Mouse (Mus musculus) macrophage (primary cell): ENCODE data around the gene Eif2b1. TPM values are rescaled to one million over a fixed set of nuclear protein-coding genes. Genes with fewer than 3 reads are reported as not detected.
A peak's percentile ranks its signal among the peaks of the same experiment; 100 is the strongest.
"Not testable (repeated sequence)": the region's sequence is repeated elsewhere in the genome, so short reads cannot be mapped to it uniquely, and the experiment has no call there.

ENCODE experiments used
- H3K27ac ChIP-seq: fragments of 350-480 bp; formaldehyde crosslinking; 2 replicates; pipeline ENCODE4 v1.9.0; 2021
- H3K36me3 ChIP-seq: fragments of 350-480 bp; formaldehyde crosslinking; 2 replicates; pipeline ENCODE4 v1.9.0; 2021; ENCODE audit errors: inconsistent target
- H3K4me3 ChIP-seq: fragments of 350-480 bp; formaldehyde crosslinking; 2 replicates; pipeline ENCODE4 v1.9.0; 2021; ENCODE audit errors: inconsistent target
- H3K79me2 ChIP-seq: fragments of 350-480 bp; formaldehyde crosslinking; 2 replicates; pipeline ENCODE4 v1.9.0; 2021; ENCODE audit errors: inconsistent target
- WGBS: methylation state at CpG from one replicate; pipeline ENCODE4 v1.1.7; 2026; ENCODE audit warnings: inconsistent platforms; ENCODE audit not compliant: missing documents; 5-methylcytosine and 5-hydroxymethylcytosine counted together
- polyA plus RNA-seq: library from polyadenylated mRNA; stranded (reverse); fragments of 250-400 nt; gene quantifications from 3 replicates; pipeline ENCODE4 v1.2.4, GENCODE M21; 2018; ENCODE audit warnings: inconsistent platforms
- total RNA-seq, 78 experiments: library from RNA; depleted of rRNA; stranded (reverse); fragments of 250-400 nt; gene quantifications; 1 replicate in 9 of 78; 2 replicates in 24 of 78; 3 replicates in 43 of 78; 4 replicates in 2 of 78; pipeline ENCODE4 v1.2.4; 2018; ENCODE audit warnings: inconsistent platforms in 56 of 78

Gene Eif2b1
- 10 to 100 TPM in 11 of 26 experiments, 1 to 10 TPM in 15; 1.1 to 26.9 (median 8.7) TPM for total RNA-seq (2018; cell fraction: chromatin; rRNA removed)
- total RNA-seq (2018; cell fraction: cytosol; rRNA removed) = 10 to 100 TPM in 25 of 26 experiments, 1 to 10 TPM in 1; 9.6 to 25.0 (median 17.9) TPM
- total RNA-seq (2018; cell fraction: nucleus; rRNA removed) = 10 to 100 TPM in 8 of 26 experiments, 1 to 10 TPM in 18; 3.3 to 18.3 (median 6.3) TPM
- polyA plus RNA-seq = 16.2 to 38.1 TPM (median 19.2 TPM) in 3 replicates

GRCm38 (mm10) chr5:124578633-124579317 lies at the start of gene Eif2b1, which contains the start of gene Gtf2h3:
Gene Eif2b1, minus strand, starts transcription at chr5:124579131.
Gene Gtf2h3, plus strand, starts transcription at chr5:124579140.
- 1% methylated on average over 51 of the region's 51 CpGs for WGBS
- H3K36me3 ChIP-seq = peaks cover 27% of the 10 kb centered on the region
- peaks cover 21% of the 10 kb centered on the region; the same call in 1 of the 2 replicates for H3K79me2 ChIP-seq
- peak within 1 kb of the TSS; percentile 40 for H3K27ac ChIP-seq
- H3K4me3 ChIP-seq = peak within 1 kb of the TSS; percentile 94

DNA sequence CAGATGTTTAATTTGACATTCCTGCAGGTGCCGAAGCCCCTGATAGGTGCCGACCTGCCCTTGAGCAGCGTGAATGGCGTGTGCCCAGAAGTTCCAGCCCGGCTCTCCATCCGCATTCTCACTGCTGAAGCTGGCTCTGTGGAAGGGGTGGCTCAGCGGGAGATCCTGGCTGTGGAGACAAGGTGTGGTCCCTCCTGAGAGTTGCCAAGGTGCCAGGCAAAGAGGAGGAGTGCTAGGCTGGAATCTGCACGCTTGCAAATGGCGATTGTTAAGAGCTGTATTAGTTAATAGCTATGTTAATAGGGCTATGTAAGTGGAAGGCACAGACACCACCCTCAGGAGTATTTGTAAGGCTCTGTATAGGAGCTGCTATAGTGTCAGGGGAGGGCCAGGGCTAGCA lies 45.4 kb upstream of the Eif2b1 start:
- 94% methylated on average over 9 of the region's 9 CpGs for WGBS
- peaks cover 1% of the 10 kb centered on the region for H3K79me2 ChIP-seq

GRCm38 (mm10) chr5:124622890-124623289 lies 44.0 kb upstream of the Eif2b1 start:
- Histone ChIP-seq H3K27ac (0 out of 2 replicates have a peak overlapping the region, but pooled peaks have one; percentile 10), H3K79me2 (no peaks in the 10 kb centered on the region), H3K36me3 (no peaks in the 10 kb centered on the region), H3K4me3 (no peak overlapping the region)
- WGBS = 68% methylated on average over 15 of the region's 15 CpGs

More for the DNA sequence above, 45.4 kb upstream of the Eif2b1 start:
- Histone ChIP-seq H3K36me3 (no peaks in the 10 kb centered on the region), H3K4me3 (no peak overlapping the region), H3K27ac (no peak overlapping the region)

GRCm38 (mm10) chr5:124621362-124621761 lies 42.4 kb upstream of the Eif2b1 start:
- Histone ChIP-seq H3K4me3 (no peak overlapping the region), H3K36me3 (no peaks in the 10 kb centered on the region), H3K27ac (no peak overlapping the region), H3K79me2 (no peaks in the 10 kb centered on the region)
- WGBS = 34% methylated on average over 13 of the region's 13 CpGs

GRCm38 (mm10) chr5:124618711-124619110 lies 39.8 kb upstream of the Eif2b1 start:
- no peak overlapping the region for H3K4me3 ChIP-seq
- 93% methylated on average over 10 of the region's 10 CpGs for WGBS
- no peaks in the 10 kb centered on the region for H3K79me2 ChIP-seq
- no peak overlapping the region for H3K27ac ChIP-seq
- no peaks in the 10 kb centered on the region for H3K36me3 ChIP-seq

- no peak overlapping the region for H3K27ac ChIP-seq
- H3K79me2 ChIP-seq = no peaks in the 10 kb centered on the region
- WGBS = 27% methylated on average over 11 of the region's 11 CpGs
- no peaks in the 10 kb centered on the region for H3K36me3 ChIP-seq
- H3K4me3 ChIP-seq = no peak overlapping the region
Measured at GRCm38 (mm10) chr5:124614709-124615108, 35.8 kb upstream of the Eif2b1 start.

DNA sequence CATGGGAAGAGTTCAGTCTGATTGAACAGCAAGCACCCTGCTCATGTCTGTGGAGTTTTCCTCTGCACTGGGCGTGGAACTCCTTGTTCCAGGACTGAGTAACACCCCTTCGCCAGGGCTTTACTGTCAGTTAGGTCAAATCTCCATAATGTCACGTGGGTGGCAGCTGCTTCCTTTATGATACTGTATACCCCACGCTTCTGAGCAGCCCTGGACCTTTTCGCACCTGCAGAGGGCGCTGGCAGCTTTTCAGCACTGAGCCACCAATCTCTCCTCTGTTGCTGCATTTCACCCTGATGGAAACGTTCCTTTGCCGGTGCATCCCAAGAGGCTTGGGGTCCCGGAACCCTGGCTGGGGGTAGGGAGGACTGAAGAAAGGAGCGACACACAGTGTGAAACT lies 32.0 kb upstream of the Eif2b1 start:
- no peaks in the 10 kb centered on the region for H3K79me2 ChIP-seq
- H3K36me3 ChIP-seq = no peaks in the 10 kb centered on the region
- no peak overlapping the region for H3K4me3 ChIP-seq
- H3K27ac ChIP-seq = no peak overlapping the region
- 77% methylated on average over 10 of the region's 10 CpGs for WGBS

GRCm38 (mm10) chr5:124605041-124605622 lies 26.2 kb upstream of the Eif2b1 start:
- 93% methylated on average over 17 of the region's 17 CpGs for WGBS
- no peaks in the 10 kb centered on the region for H3K36me3 ChIP-seq
- H3K27ac ChIP-seq = no peak overlapping the region
- H3K4me3 ChIP-seq = no peak overlapping the region
- H3K79me2 ChIP-seq = no peaks in the 10 kb centered on the region

- H3K36me3 ChIP-seq = no peaks in the 10 kb centered on the region
- H3K79me2 ChIP-seq = no peaks in the 10 kb centered on the region
- 94% methylated on average over 4 of the region's 4 CpGs for WGBS
- no peak overlapping the region for H3K4me3 ChIP-seq
- no peak overlapping the region for H3K27ac ChIP-seq
Measured at GRCm38 (mm10) chr5:124604296-124604695, 25.4 kb upstream of the Eif2b1 start.

DNA sequence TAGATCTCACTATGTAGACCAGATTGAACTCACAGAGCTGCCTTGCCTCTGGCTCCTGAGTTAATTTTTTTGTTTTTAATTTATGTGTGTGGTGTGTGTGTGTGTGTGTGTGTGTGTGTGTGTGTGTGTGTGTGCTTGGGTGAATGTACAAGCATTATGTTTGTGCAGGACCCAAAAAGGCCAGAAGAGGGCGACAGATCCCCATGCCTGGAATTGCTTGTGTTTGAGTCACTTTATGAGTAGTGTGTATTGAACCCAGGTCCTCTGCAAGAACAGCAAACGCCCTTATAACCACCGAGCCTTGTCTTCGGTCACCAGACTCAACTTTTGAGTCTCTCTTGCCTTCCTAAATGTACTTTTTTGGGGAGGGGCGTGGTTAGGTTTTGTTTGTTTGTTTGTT lies 23.4 kb upstream of the Eif2b1 start:
- no peak overlapping the region for H3K27ac ChIP-seq
- WGBS = 74% methylated on average over 5 of the region's 5 CpGs
- H3K36me3 ChIP-seq = no peaks in the 10 kb centered on the region
- no peak overlapping the region for H3K4me3 ChIP-seq
- H3K79me2 ChIP-seq = no peaks in the 10 kb centered on the region

DNA sequence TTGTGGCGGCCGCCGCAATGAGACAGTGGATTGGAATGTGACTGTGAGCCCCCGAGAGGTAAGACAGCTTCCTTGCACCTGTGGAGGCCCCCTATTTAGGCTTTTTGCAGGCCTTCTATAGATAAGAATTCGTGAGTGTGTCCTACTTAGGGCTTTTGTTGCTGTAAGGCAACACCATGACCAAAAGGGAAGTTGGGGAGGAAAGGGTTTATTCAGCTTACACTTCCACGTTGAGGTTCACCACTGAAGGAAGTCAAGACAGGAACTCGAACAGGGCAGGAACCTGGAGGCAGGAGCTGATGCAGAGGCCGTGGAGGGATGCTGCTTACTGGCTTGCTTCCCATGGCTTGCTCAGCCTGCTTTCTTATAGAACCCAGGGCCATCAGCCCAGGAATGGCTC lies 20.8 kb upstream of the Eif2b1 start:
- not testable (repeated sequence) for H3K27ac ChIP-seq, H3K36me3 ChIP-seq, H3K4me3 ChIP-seq, H3K79me2 ChIP-seq
- 49% methylated on average over 8 of the region's 8 CpGs for WGBS

- H3K79me2 ChIP-seq = no peaks in the 10 kb centered on the region
- H3K36me3 ChIP-seq = no peaks in the 10 kb centered on the region
- WGBS = 33% methylated on average over 30 of the region's 30 CpGs
- no peak overlapping the region for H3K27ac ChIP-seq
- no peak overlapping the region for H3K4me3 ChIP-seq
Measured at GRCm38 (mm10) chr5:124598224-124599174, 19.6 kb upstream of the Eif2b1 start.

DNA sequence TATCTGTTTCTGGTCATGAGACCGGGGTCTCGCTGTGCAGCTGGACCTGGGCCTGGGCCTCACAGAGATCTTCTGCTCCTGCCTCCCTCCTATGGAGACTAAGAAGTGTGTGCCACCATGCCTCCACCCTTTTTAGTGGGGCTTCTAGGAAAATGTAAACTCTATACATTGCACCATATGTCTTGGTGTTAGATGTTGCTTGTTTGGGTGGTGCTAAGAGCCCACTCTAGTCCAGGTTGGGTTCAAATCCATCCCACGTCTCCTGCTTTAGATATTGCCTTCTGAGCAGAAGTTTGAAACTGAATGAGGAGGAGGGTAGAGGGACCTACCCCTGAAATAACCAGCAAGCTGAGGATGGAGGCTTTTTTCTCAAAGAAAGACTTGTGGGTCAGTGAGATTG lies 13.8 kb upstream of the Eif2b1 start:
- 85% methylated on average over 3 of the region's 3 CpGs for WGBS
- Histone ChIP-seq H3K79me2 (no peaks in the 10 kb centered on the region), H3K36me3 (no peaks in the 10 kb centered on the region), H3K27ac (no peak overlapping the region), H3K4me3 (no peak overlapping the region)

- Histone ChIP-seq H3K4me3 (no peak overlapping the region), H3K36me3 (no peaks in the 10 kb centered on the region; the same call in 1 of the 2 replicates), H3K27ac (no peak overlapping the region), H3K79me2 (peaks cover 19% of the 10 kb centered on the region; the same call in 1 of the 2 replicates)
- 0% methylated on average over 4 of the region's 5 CpGs for WGBS
Measured at GRCm38 (mm10) chr5:124582515-124582914, 3.6 kb upstream of the Eif2b1 start.
